Mouse (Mus musculus): ENCODE measurements at regions not wholly inside any gene's neighbourhood (a gene's known extent, or its start where the extent isn't known, plus 50 kb on each side); places are given as distances from the start of the nearest gene placed in this dataset.
A peak's percentile ranks its signal among the peaks of the same experiment; 100 is the strongest.

- WGBS: 57% methylated on average over 1 of the region's 1 CpGs
- ATAC-seq (ENCODE audit: insufficient number of reproducible peaks, low FRiP score, low TSS enrichment, low read depth): no peak
- no peak overlapping the region for H3K4me3 ChIP-seq (replicated peaks)
- no peaks in the 10 kb centered on the region for H3K9me3 ChIP-seq (replicated peaks)
- no peaks in the 10 kb centered on the region for H3K27me3 ChIP-seq
- no peaks in the 10 kb centered on the region for H3K4me1 ChIP-seq
- H3K27ac ChIP-seq (replicated peaks): no peak overlapping the region
- no peaks in the 10 kb centered on the region for H3K36me3 ChIP-seq
- H3K4me2 ChIP-seq (replicated peaks): no peak overlapping the region
- no peak overlapping the region for H3K9ac ChIP-seq
These were observed 58.6 kb downstream of the Drd1 start for GRCm38 (mm10) chr13:53996867-53997266.

GRCm38 (mm10) chr13:53992863-53993451 is 62.5 kb downstream of the Drd1 start:
- Histone ChIP-seq H3K36me3 (no peaks in the 10 kb centered on the region), H3K4me3 (replicated peaks) (no peak overlapping the region), H3K4me2 (replicated peaks) (no peak overlapping the region), H3K27ac (replicated peaks) (no peak overlapping the region), H3K9ac (no peak overlapping the region), H3K9me3 (replicated peaks) (no peaks in the 10 kb centered on the region), H3K27me3 (no peaks in the 10 kb centered on the region), H3K4me1 (no peaks in the 10 kb centered on the region)
- ATAC-seq (ENCODE audit: insufficient number of reproducible peaks, low FRiP score, low TSS enrichment, low read depth): no peak
- 25% methylated on average over 7 of the region's 7 CpGs for WGBS

- no peak for ATAC-seq (ENCODE audit: insufficient number of reproducible peaks, low FRiP score, low TSS enrichment, low read depth)
- Histone ChIP-seq H3K4me3 (replicated peaks) (no peak overlapping the region), H3K9me3 (replicated peaks) (no peaks in the 10 kb centered on the region), H3K4me1 (no peaks in the 10 kb centered on the region), H3K36me3 (no peaks in the 10 kb centered on the region), H3K27me3 (no peaks in the 10 kb centered on the region), H3K9ac (no peak overlapping the region), H3K4me2 (replicated peaks) (no peak overlapping the region), H3K27ac (replicated peaks) (no peak overlapping the region)
- 56% methylated on average over 2 of the region's 2 CpGs for WGBS
These were observed 76.3 kb downstream of the Drd1 start for GRCm38 (mm10) chr13:53979226-53979625.

GRCm38 (mm10) chr13:53969421-53969820 is 86.1 kb downstream of the Drd1 start:
- no peaks in the 10 kb centered on the region for H3K27me3 ChIP-seq
- H3K4me2 ChIP-seq (replicated peaks): no peak overlapping the region
- ATAC-seq (ENCODE audit: insufficient number of reproducible peaks, low FRiP score, low TSS enrichment, low read depth): peak; percentile 54; the same call in 1 of the 2 replicates
- WGBS: 48% methylated on average over 2 of the region's 2 CpGs
- H3K36me3 ChIP-seq: no peaks in the 10 kb centered on the region
- no peak overlapping the region for H3K4me3 ChIP-seq (replicated peaks)
- H3K27ac ChIP-seq (replicated peaks): peak overlapping the region; percentile 48; the same call in 1 of the 2 replicates
- H3K9ac ChIP-seq: no peak overlapping the region
- H3K9me3 ChIP-seq (replicated peaks): no peaks in the 10 kb centered on the region
- H3K4me1 ChIP-seq: no peaks in the 10 kb centered on the region

GRCm38 (mm10) chr13:53956167-53956566 is 99.3 kb downstream of the Drd1 start:
- WGBS: 88% methylated on average over 15 of the region's 15 CpGs
- no peaks in the 10 kb centered on the region for H3K4me1 ChIP-seq
- H3K36me3 ChIP-seq: no peaks in the 10 kb centered on the region
- no peak overlapping the region for H3K4me2 ChIP-seq (replicated peaks)
- no peak for ATAC-seq (ENCODE audit: insufficient number of reproducible peaks, low FRiP score, low TSS enrichment, low read depth)
- H3K27ac ChIP-seq (replicated peaks): no peak overlapping the region
- no peaks in the 10 kb centered on the region for H3K9me3 ChIP-seq (replicated peaks)
- no peaks in the 10 kb centered on the region for H3K27me3 ChIP-seq
- H3K9ac ChIP-seq: no peak overlapping the region
- no peak overlapping the region for H3K4me3 ChIP-seq (replicated peaks)

- Histone ChIP-seq H3K4me3 (replicated peaks) (no peak overlapping the region), H3K4me1 (no peaks in the 10 kb centered on the region), H3K9ac (no peak overlapping the region), H3K27me3 (no peaks in the 10 kb centered on the region), H3K4me2 (replicated peaks) (no peak overlapping the region), H3K27ac (replicated peaks) (no peak overlapping the region), H3K9me3 (replicated peaks) (no peaks in the 10 kb centered on the region), H3K36me3 (no peaks in the 10 kb centered on the region)
- no peak for ATAC-seq (ENCODE audit: insufficient number of reproducible peaks, low FRiP score, low TSS enrichment, low read depth)
- WGBS: under 1% methylated on average over 4 of the region's 4 CpGs
These were observed 107.4 kb downstream of the Drd1 start for GRCm38 (mm10) chr13:53948056-53948455.

DNA sequence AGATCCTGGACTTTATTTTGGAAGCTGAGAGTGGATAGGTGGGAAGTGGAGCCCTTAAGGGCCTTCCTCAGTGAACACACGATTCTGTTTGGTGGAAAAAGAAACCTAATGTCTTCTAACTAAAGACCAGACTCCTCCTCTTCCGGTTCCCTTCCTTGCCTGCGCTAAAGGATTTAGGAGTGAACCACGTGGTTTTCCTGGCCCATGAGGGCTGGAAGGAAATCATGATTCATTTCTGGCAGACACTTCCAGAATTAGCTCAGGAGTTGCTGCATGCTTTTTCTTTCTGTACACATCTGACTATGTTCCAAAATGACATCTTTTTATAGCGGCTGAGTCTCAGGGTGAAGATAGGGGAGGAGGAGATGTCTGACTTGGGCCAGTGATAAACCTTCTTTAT is 109.8 kb downstream of the Drd1 start:
- ATAC-seq (ENCODE audit: insufficient number of reproducible peaks, low FRiP score, low TSS enrichment, low read depth): no peak
- Histone ChIP-seq H3K4me3 (replicated peaks) (no peak overlapping the region), H3K36me3 (no peaks in the 10 kb centered on the region), H3K4me1 (no peaks in the 10 kb centered on the region), H3K27me3 (no peaks in the 10 kb centered on the region), H3K27ac (replicated peaks) (no peak overlapping the region), H3K9me3 (replicated peaks) (no peaks in the 10 kb centered on the region), H3K9ac (no peak overlapping the region), H3K4me2 (replicated peaks) (no peak overlapping the region)
- 65% methylated on average over 5 of the region's 5 CpGs for WGBS

DNA sequence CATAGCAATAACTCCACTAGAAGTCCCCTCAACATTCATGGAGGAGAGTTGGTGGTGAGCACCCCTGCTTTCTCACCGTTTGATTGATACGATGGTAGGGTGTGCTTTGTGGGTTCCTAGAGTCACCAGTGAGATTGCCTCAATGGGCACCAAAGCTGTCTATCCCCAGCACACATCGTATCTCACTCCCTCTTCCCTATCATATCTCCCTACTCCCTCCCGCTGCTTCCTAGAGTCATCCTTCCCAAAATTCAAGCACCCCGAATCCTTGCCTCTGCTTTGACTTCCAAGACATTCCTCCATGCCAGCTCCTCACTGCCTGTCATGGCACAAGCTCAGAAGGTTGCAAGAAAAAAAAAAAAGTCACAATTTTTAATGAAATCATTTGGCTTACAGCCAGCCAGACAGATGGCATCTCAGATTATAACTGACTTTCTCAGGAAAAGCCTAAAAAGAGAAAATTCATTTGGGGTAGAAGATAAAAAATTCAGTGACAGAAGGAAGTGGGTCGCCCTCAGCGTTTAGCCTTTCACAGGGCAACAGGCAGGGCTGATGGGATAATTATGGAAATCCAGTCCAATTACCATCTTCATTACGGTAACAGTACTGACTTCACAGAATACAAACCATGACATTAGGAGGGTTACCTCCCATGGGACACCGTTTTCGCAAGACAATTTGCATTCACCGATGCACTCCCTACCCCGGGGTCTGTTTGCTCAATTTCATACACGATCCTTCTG is 114.3 kb downstream of the Drd1 start:
- H3K36me3 ChIP-seq: no peaks in the 10 kb centered on the region
- H3K4me2 ChIP-seq (replicated peaks): no peak overlapping the region
- no peaks in the 10 kb centered on the region for H3K9me3 ChIP-seq (replicated peaks)
- no peak for ATAC-seq (ENCODE audit: insufficient number of reproducible peaks, low FRiP score, low TSS enrichment, low read depth)
- no peaks in the 10 kb centered on the region for H3K27me3 ChIP-seq
- no peak overlapping the region for H3K4me3 ChIP-seq (replicated peaks)
- WGBS: 73% methylated on average over 13 of the region's 13 CpGs
- H3K4me1 ChIP-seq: no peaks in the 10 kb centered on the region
- no peak overlapping the region for H3K27ac ChIP-seq (replicated peaks)
- no peak overlapping the region for H3K9ac ChIP-seq

DNA sequence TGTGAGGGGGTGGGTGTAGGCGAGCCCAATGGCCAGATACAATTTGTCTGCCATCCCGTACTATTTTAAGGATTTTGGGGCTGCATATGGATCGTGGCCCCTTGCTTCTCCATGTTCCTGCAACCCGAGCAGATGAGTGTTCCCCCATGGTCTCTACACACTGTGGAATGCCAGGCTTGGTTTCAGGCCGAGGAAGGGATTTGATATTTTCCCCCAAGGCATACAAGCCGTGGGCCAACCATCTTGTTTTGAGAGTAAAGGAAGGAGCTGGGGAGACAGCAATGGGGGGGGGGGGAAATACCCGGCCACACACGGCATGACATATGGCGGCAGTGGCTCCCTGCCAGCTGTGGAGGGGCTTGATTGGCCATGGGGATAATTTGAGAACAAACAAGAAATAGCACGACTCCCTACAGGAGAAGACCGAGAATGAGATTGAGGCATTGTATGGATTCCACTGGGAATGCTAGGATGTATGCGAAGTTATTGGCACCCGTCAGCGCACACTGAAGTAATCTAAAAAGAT is 120.3 kb downstream of the Drd1 start:
- no peaks in the 10 kb centered on the region for H3K36me3 ChIP-seq
- H3K4me2 ChIP-seq (replicated peaks): no peak overlapping the region
- WGBS: 50% methylated on average over 14 of the region's 14 CpGs
- no peak overlapping the region for H3K4me3 ChIP-seq (replicated peaks)
- no peaks in the 10 kb centered on the region for H3K9me3 ChIP-seq (replicated peaks)
- H3K27me3 ChIP-seq: no peaks in the 10 kb centered on the region
- no peaks in the 10 kb centered on the region for H3K4me1 ChIP-seq
- no peak overlapping the region for H3K9ac ChIP-seq
- H3K27ac ChIP-seq (replicated peaks): no peak overlapping the region
- no peak for ATAC-seq (ENCODE audit: insufficient number of reproducible peaks, low FRiP score, low TSS enrichment, low read depth)

GRCm38 (mm10) chr13:53934457-53934856 is 121.0 kb downstream of the Drd1 start:
- no peak for ATAC-seq (ENCODE audit: insufficient number of reproducible peaks, low FRiP score, low TSS enrichment, low read depth)

GRCm38 (mm10) chr13:53926128-53926527 is 129.4 kb downstream of the Drd1 start:
- H3K4me1 ChIP-seq: 0 out of 2 replicates have a peak, but pooled peaks cover 4% of the 10 kb centered on the region
- no peak overlapping the region for H3K27ac ChIP-seq (replicated peaks)
- no peak overlapping the region for H3K4me2 ChIP-seq (replicated peaks)
- no peak overlapping the region for H3K9ac ChIP-seq
- H3K9me3 ChIP-seq (replicated peaks): no peaks in the 10 kb centered on the region
- no peaks in the 10 kb centered on the region for H3K36me3 ChIP-seq
- no peak overlapping the region for H3K4me3 ChIP-seq (replicated peaks)
- WGBS: 85% methylated on average over 4 of the region's 4 CpGs
- ATAC-seq (ENCODE audit: insufficient number of reproducible peaks, low FRiP score, low TSS enrichment, low read depth): no peak
- no peaks in the 10 kb centered on the region for H3K27me3 ChIP-seq

More at GRCm38 (mm10) chr13:53934457-53934856, 121.0 kb downstream of the Drd1 start:
- H3K4me2 ChIP-seq (replicated peaks): no peak overlapping the region
- no peaks in the 10 kb centered on the region for H3K36me3 ChIP-seq
- no peak overlapping the region for H3K27ac ChIP-seq (replicated peaks)
- WGBS: 77% methylated on average over 6 of the region's 6 CpGs
- H3K4me3 ChIP-seq (replicated peaks): no peak overlapping the region
- H3K27me3 ChIP-seq: no peaks in the 10 kb centered on the region
- H3K9ac ChIP-seq: no peak overlapping the region
- H3K4me1 ChIP-seq: no peaks in the 10 kb centered on the region
- no peaks in the 10 kb centered on the region for H3K9me3 ChIP-seq (replicated peaks)

Measured in embryonic facial prominence, embryonic 15.5 days (tissue).